Mouse (Mus musculus) liver, embryonic 16.5 days (tissue): ENCODE results near the gene Krtap12-1. TPM values are rescaled to one million over a fixed set of nuclear protein-coding genes. Genes with fewer than 3 reads are reported as not detected.
"Not testable (repeated sequence)": the region's sequence is repeated elsewhere in the genome, so short reads cannot be mapped to it uniquely, and the experiment has no call there.

Experiments used
- ATAC-seq: fragments of 200-750 bp; cut with Nextera tagmentation; 2 replicates; pipeline ENCODE4 v1.8.0; 2017; ENCODE audit warnings: low read depth, mild to moderate bottlenecking, moderate number of reproducible peaks, moderate library complexity
- H3K27ac ChIP-seq: fragments of 300-500 bp; sonication (generic); 2 replicates; pipeline ENCODE4 v1.5.1; 2014; ENCODE audit warnings: mild to moderate bottlenecking, low read length
- H3K27me3 ChIP-seq: fragments of 300-500 bp; sonication (generic); 2 replicates; pipeline ENCODE4 v1.6.1; 2014; ENCODE audit warnings: low read depth, low read length, mixed read lengths; ENCODE audit not compliant: control insufficient read depth, insufficient read depth
- H3K36me3 ChIP-seq: fragments of 300-500 bp; sonication (generic); 2 replicates; pipeline ENCODE4 v1.6.1; 2014; ENCODE audit warnings: mild to moderate bottlenecking; ENCODE audit not compliant: control insufficient read depth, insufficient read depth
- H3K4me1 ChIP-seq: fragments of 300-500 bp; sonication (generic); 2 replicates; pipeline ENCODE4 v1.6.1; 2014; ENCODE audit warnings: low read depth, low read length, mixed read lengths; ENCODE audit not compliant: control insufficient read depth
- H3K4me2 ChIP-seq: fragments of 300-500 bp; sonication (generic); 2 replicates; pipeline ENCODE4 v1.6.1; 2014; ENCODE audit warnings: low read depth, low read length, mixed read lengths
- H3K4me3 ChIP-seq: fragments of 300-500 bp; sonication (generic); 2 replicates; pipeline ENCODE4 v1.5.1; 2014; ENCODE audit warnings: low read depth, mild to moderate bottlenecking, low read length
- H3K9ac ChIP-seq: fragments of 300-500 bp; sonication (generic); 2 replicates; pipeline ENCODE4 v1.6.1; 2014; ENCODE audit warnings: low read depth, low read length
- H3K9me3 ChIP-seq: fragments of 300-500 bp; sonication (generic); replicated peaks from 2 replicates; pipeline ENCODE4 v1.6.1; 2016; ENCODE audit warnings: low read length; ENCODE audit not compliant: control insufficient read depth
- WGBS: fragments of 180-500 bp; shearing (Covaris S2); extraction: QIAGEN DNeasy Blood & Tissue Kit; methylation state at CpG from one replicate; pipeline ENCODE4 v1.1.7; 2014; ENCODE audit not compliant: insufficient replicate concordance; 5-methylcytosine and 5-hydroxymethylcytosine counted together
- polyA plus RNA-seq: library from polyadenylated mRNA; unstranded; fragments of >200 nt; fragmentation: Nextera tagmentation; extraction: Ambion mirVana; gene quantifications from 2 replicates; pipeline ENCODE4 v1.2.1, GENCODE M21; 2015

Gene Krtap12-1
- polyA plus RNA-seq, 1 experiment from 2014 or later = not detected

GRCm38 (mm10) chr10:77690356-77690807 lies 30.0 kb upstream of the Krtap12-1 start, which contains the start of gene Gm19402:
Gene Gm19402 (minus strand): TSS chr10:77690757.
- not testable (repeated sequence) for H3K4me1 ChIP-seq, H3K4me3 ChIP-seq, ATAC-seq, H3K27ac ChIP-seq, H3K9me3 ChIP-seq, H3K4me2 ChIP-seq, H3K36me3 ChIP-seq, H3K9ac ChIP-seq
- 61% methylated on average over 3 of the region's 3 CpGs for WGBS
- H3K27me3 ChIP-seq = peaks cover 31% of the 10 kb centered on the region

- H3K36me3 ChIP-seq = no peaks in the 10 kb centered on the region
- H3K9me3 ChIP-seq = no peaks in the 10 kb centered on the region
- no peak within 1 kb of the TSS for H3K27ac ChIP-seq
- no peaks in the 10 kb centered on the region for H3K4me1 ChIP-seq
- no peak for ATAC-seq
- H3K4me2 ChIP-seq = no peak within 1 kb of the TSS
- WGBS = 22% methylated on average over 4 of the region's 4 CpGs
- no peaks in the 10 kb centered on the region for H3K27me3 ChIP-seq
- H3K4me3 ChIP-seq = no peak within 1 kb of the TSS
- no peak within 1 kb of the TSS for H3K9ac ChIP-seq
These were observed 23.3 kb upstream of the Krtap12-1 start, which contains the start of gene Gm9508 for GRCm38 (mm10) chr10:77697133-77697532. Gene Gm9508 (minus strand): TSS chr10:77697233.

GRCm38 (mm10) chr10:77706326-77706725 lies 14.1 kb upstream of the Krtap12-1 start, which contains the start of gene Gm10272:
Gene Gm10272 (plus strand): TSS chr10:77706626.
- Histone ChIP-seq H3K4me3 (no peak within 1 kb of the TSS), H3K27ac (no peak within 1 kb of the TSS), H3K9ac (no peak within 1 kb of the TSS), H3K36me3 (no peaks in the 10 kb centered on the region), H3K27me3 (no peaks in the 10 kb centered on the region), H3K4me2 (no peak within 1 kb of the TSS), H3K4me1 (no peaks in the 10 kb centered on the region), H3K9me3 (no peaks in the 10 kb centered on the region)
- no peak for ATAC-seq
- 66% methylated on average over 1 of the region's 1 CpGs for WGBS

- no peaks in the 10 kb centered on the region for H3K9me3 ChIP-seq
- H3K4me2 ChIP-seq = no peak overlapping the region
- H3K27ac ChIP-seq = no peak overlapping the region
- 55% methylated on average over 3 of the region's 3 CpGs for WGBS
- no peak for ATAC-seq
- no peak overlapping the region for H3K9ac ChIP-seq
- H3K4me1 ChIP-seq = no peaks in the 10 kb centered on the region
- no peaks in the 10 kb centered on the region for H3K36me3 ChIP-seq
- H3K4me3 ChIP-seq = no peak overlapping the region
- H3K27me3 ChIP-seq = no peaks in the 10 kb centered on the region
These were observed 10.6 kb upstream of the Krtap12-1 start for GRCm38 (mm10) chr10:77709831-77710230.

GRCm38 (mm10) chr10:77711157-77711556 lies 9.2 kb upstream of the Krtap12-1 start, which contains the start of gene Gm10024:
Gene Gm10024 (plus strand): TSS chr10:77711457.
- not testable (repeated sequence) for ATAC-seq, H3K27ac ChIP-seq, H3K27me3 ChIP-seq, H3K36me3 ChIP-seq, H3K4me2 ChIP-seq, H3K4me3 ChIP-seq, H3K4me1 ChIP-seq, H3K9me3 ChIP-seq, H3K9ac ChIP-seq

- Histone ChIP-seq H3K36me3 (no peaks in the 10 kb centered on the region), H3K4me2 (no peak overlapping the region), H3K27ac (no peak overlapping the region), H3K27me3 (no peaks in the 10 kb centered on the region), H3K4me1 (no peaks in the 10 kb centered on the region), H3K9ac (no peak overlapping the region), H3K9me3 (no peaks in the 10 kb centered on the region), H3K4me3 (no peak overlapping the region)
- WGBS = 17% methylated on average over 4 of the region's 4 CpGs
- ATAC-seq = no peak
These were observed 6.7 kb upstream of the Krtap12-1 start for GRCm38 (mm10) chr10:77713734-77714133.

- Histone ChIP-seq H3K4me2 (no peak within 1 kb of the TSS), H3K4me3 (no peak within 1 kb of the TSS), H3K9ac (no peak within 1 kb of the TSS), H3K4me1 (no peaks in the 10 kb centered on the region), H3K27me3 (no peaks in the 10 kb centered on the region), H3K9me3 (no peaks in the 10 kb centered on the region), H3K36me3 (no peaks in the 10 kb centered on the region), H3K27ac (no peak within 1 kb of the TSS)
- no peak for ATAC-seq
- WGBS = 50% methylated on average over 1 of the region's 1 CpGs
These were observed 4.9 kb upstream of the Krtap12-1 start, which contains the start of gene Gm10142 for GRCm38 (mm10) chr10:77715507-77715906. Gene Gm10142 (plus strand): TSS chr10:77715807.

- Histone ChIP-seq H3K27me3 (no peaks in the 10 kb centered on the region), H3K4me1 (no peaks in the 10 kb centered on the region), H3K36me3 (no peaks in the 10 kb centered on the region), H3K4me2 (no peak overlapping the region), H3K27ac (no peak overlapping the region), H3K9ac (no peak overlapping the region), H3K9me3 (no peaks in the 10 kb centered on the region), H3K4me3 (no peak overlapping the region)
- WGBS = 63% methylated on average over 8 of the region's 8 CpGs
- ATAC-seq = no peak
These were observed 4.5 kb downstream of the Krtap12-1 start for GRCm38 (mm10) chr10:77724855-77725254.

- H3K27ac ChIP-seq = no peak within 1 kb of the TSS
- WGBS = 24% methylated on average over 3 of the region's 3 CpGs
These were observed 5.8 kb downstream of the Krtap12-1 start, which contains the start of gene Gm10100 for GRCm38 (mm10) chr10:77726186-77726585. Gene Gm10100 (plus strand): TSS chr10:77726486.

More at GRCm38 (mm10) chr10:77726186-77726585, 5.8 kb downstream of the Krtap12-1 start, which contains the start of gene Gm10100:
- no peaks in the 10 kb centered on the region for H3K36me3 ChIP-seq
- H3K4me3 ChIP-seq = no peak within 1 kb of the TSS
- no peaks in the 10 kb centered on the region for H3K4me1 ChIP-seq
- no peak for ATAC-seq
- no peaks in the 10 kb centered on the region for H3K27me3 ChIP-seq
- H3K4me2 ChIP-seq = no peak within 1 kb of the TSS
- no peak within 1 kb of the TSS for H3K9ac ChIP-seq
- H3K9me3 ChIP-seq = no peaks in the 10 kb centered on the region
